Mouse (Mus musculus): ENCODE measurements around the gene Wdr93. TPM values are rescaled to one million over a fixed set of nuclear protein-coding genes. Genes with fewer than 3 reads are reported as not detected.

Gene Wdr93
- polyA plus RNA-seq (2017; shearing (Covaris generic)) = 0.12 TPM

GRCm38 (mm10) chr7:79742659-79743536 is at the start of gene Wdr93, which contains the start of gene Pex11a:
TSS of gene Wdr93 (plus strand) at chr7:79743163.
TSS of gene Pex11a (minus strand) at chr7:79743131.

GRCm38 (mm10) chr7:79715187-79715981 is 27.6 kb upstream of the Wdr93 start, which contains the start of gene Kif7:
TSS of gene Kif7 (minus strand) at chr7:79715720.

DNA sequence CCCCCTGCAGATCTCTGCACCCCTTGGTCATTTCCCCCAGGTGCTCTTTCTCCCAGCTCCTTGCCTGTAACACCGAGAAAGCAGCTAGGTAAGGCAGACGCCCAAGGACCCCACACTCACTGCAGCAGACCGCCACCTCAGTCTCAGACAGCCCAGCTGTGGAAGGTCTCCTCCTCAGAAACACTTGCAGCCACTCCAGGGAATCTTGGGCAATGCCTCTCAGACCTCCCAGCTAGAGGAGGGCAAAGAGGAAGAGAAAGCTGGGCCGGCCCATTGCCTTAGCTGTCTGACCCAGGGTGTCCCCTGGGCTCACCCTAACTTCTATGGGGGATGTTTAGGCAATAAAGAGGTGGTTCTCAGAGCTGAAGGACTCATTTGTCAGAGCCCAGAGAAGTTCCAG is 10.3 kb upstream of the Wdr93 start, which contains the start of gene Plin1:
Plin1 (minus strand) TSS at position 282 of the 400 bp plus-strand sequence.

GRCm38 (mm10) chr7:79793688-79794087 is 50.7 kb downstream of the Wdr93 start, which contains the start of gene Mesp1:
TSS of gene Mesp1 (minus strand) at chr7:79793788.

DNA sequence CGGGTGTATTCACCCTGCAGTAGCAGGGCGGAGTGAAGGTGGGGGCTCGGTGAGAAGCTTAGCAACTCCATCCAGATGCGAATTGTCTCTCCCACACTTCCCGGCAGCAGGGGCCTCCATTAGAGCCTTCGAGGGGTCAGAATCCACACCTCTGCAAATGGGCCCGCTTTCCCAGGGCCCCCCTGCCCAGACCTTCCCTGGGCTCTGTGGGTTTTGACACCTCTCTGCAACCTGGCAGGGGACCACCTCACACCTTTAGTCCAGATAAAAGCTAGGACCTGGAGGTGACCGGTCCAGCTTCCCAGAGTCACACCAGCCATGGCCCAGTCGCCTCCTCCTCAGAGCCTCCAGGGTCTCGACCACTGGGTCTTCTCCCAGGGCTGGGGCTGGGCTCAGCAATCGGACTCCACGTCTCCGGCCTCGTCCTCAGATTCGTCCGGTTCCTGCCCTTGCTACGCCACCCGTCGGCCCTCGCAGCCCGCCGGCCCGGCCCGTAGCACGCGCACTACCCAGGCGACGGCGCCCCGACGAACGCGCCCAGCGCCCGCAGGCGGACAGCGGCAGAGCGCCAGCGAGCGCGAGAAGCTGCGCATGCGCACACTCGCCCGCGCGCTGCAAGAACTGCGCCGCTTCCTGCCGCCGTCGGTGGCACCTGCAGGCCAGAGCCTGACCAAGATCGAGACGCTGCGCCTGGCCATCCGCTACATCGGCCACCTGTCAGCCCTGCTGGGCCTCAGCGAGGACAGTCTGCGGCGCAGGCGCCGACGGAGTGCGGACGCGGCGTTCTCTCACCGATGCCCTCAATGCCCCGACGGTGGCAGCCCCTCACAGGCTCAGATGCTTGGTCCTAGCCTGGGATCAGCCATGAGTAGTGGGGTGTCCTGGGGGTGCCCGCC is 67.9 kb downstream of the Wdr93 start, which contains the start of gene Mesp2:
Mesp2 (plus strand) TSS at position 117 of the 896 bp plus-strand sequence.

Other genes with a start within 250 kb of the Wdr93 start
- not detected for gene Rhcg, start 125.5 kb upstream of the Wdr93 start, polyA plus RNA-seq (2017; shearing (Covaris generic))
- 1.4 TPM for gene Ticrr, start 83.0 kb upstream of the Wdr93 start, polyA plus RNA-seq (2017; shearing (Covaris generic))
- 0.25 TPM for gene Kif7, start 27.4 kb upstream of the Wdr93 start, polyA plus RNA-seq (2017; shearing (Covaris generic))
- gene Plin1, start 10.3 kb upstream of the Wdr93 start, polyA plus RNA-seq (2017; shearing (Covaris generic)) = 0.10 TPM
- gene Pex11a, start within 50 bp of the Wdr93 start, polyA plus RNA-seq (2017; shearing (Covaris generic)) = 6.7 TPM
- gene Mesp1, start 50.6 kb downstream of the Wdr93 start, polyA plus RNA-seq (2017; shearing (Covaris generic)) = not detected
- not detected for gene Mesp2, start 67.6 kb downstream of the Wdr93 start, polyA plus RNA-seq (2017; shearing (Covaris generic))
- not detected for gene Anpep, start 117.9 kb downstream of the Wdr93 start, polyA plus RNA-seq (2017; shearing (Covaris generic))
- gene Ap3s2, start 177.5 kb downstream of the Wdr93 start, polyA plus RNA-seq (2017; shearing (Covaris generic)) = 36.7 TPM
- not detected for gene Arpin, start 192.2 kb downstream of the Wdr93 start, polyA plus RNA-seq (2017; shearing (Covaris generic))